Mouse (Mus musculus) c-Kit-negative CD71-positive TER-119-positive erythroid progenitor cells, embryonic 14.5 days (primary cell): ENCODE measurements around the gene 1700008O03Rik.
A peak's percentile ranks its signal among the peaks of the same experiment; 100 is the strongest.

ENCODE experiments used
- DNase-seq: peaks from one replicate; pipeline ENCODE4 v3.0.0-alpha.2; 2013; ENCODE audit warnings: low read depth, low spot score

Gene 1700008O03Rik

GRCm38 (mm10) chr7:44385720-44386119, at the start of gene 1700008O03Rik:
Gene 1700008O03Rik, minus strand, starts transcription at chr7:44385820.
- no peak for DNase-seq

- no peak for DNase-seq
Measured at GRCm38 (mm10) chr7:44434089-44434488, 48.5 kb upstream of the 1700008O03Rik start.

GRCm38 (mm10) chr7:44433371-44433770, 47.8 kb upstream of the 1700008O03Rik start:
- peak; percentile 67 for DNase-seq

- no peak for DNase-seq
Measured at GRCm38 (mm10) chr7:44432550-44432949, 46.9 kb upstream of the 1700008O03Rik start.

- no peak for DNase-seq
Measured at GRCm38 (mm10) chr7:44429534-44430488, 44.2 kb upstream of the 1700008O03Rik start.

GRCm38 (mm10) chr7:44428968-44429521, 43.4 kb upstream of the 1700008O03Rik start, which contains the start of gene Lrrc4b:
Gene Lrrc4b, plus strand, starts transcription at chr7:44429018.
- DNase-seq: no peak

GRCm38 (mm10) chr7:44428171-44428950, 42.7 kb upstream of the 1700008O03Rik start:
- DNase-seq: no peak

- no peak for DNase-seq
Measured at GRCm38 (mm10) chr7:44427666-44428065, 42.0 kb upstream of the 1700008O03Rik start.

GRCm38 (mm10) chr7:44413307-44413706, 27.7 kb upstream of the 1700008O03Rik start:
- no peak for DNase-seq

- DNase-seq: no peak
Measured at GRCm38 (mm10) chr7:44411144-44411543, 25.5 kb upstream of the 1700008O03Rik start.

GRCm38 (mm10) chr7:44406015-44406355, 20.4 kb upstream of the 1700008O03Rik start:
- DNase-seq: no peak

GRCm38 (mm10) chr7:44405346-44406014, 19.9 kb upstream of the 1700008O03Rik start:
- peak; percentile 72 for DNase-seq

GRCm38 (mm10) chr7:44401673-44402072, 16.1 kb upstream of the 1700008O03Rik start:
- DNase-seq: no peak

GRCm38 (mm10) chr7:44398570-44398969, 12.9 kb upstream of the 1700008O03Rik start:
- peak; percentile 37 for DNase-seq

GRCm38 (mm10) chr7:44393284-44393683, 7.7 kb upstream of the 1700008O03Rik start:
- no peak for DNase-seq

- no peak for DNase-seq
Measured at GRCm38 (mm10) chr7:44392341-44392740, 6.7 kb upstream of the 1700008O03Rik start.

GRCm38 (mm10) chr7:44391831-44392230, 6.2 kb upstream of the 1700008O03Rik start:
- DNase-seq: no peak

- DNase-seq: no peak
Measured at GRCm38 (mm10) chr7:44384716-44385059, 932 bp downstream of the 1700008O03Rik start.

GRCm38 (mm10) chr7:44383980-44384715, 1.5 kb downstream of the 1700008O03Rik start, which contains the start of gene Syt3:
Gene Syt3, plus strand, starts transcription at chr7:44384102.
- DNase-seq: no peak

GRCm38 (mm10) chr7:44382541-44382940, 3.1 kb downstream of the 1700008O03Rik start:
- DNase-seq: no peak

GRCm38 (mm10) chr7:44378290-44378689, 7.3 kb downstream of the 1700008O03Rik start:
- no peak for DNase-seq
